Mouse (Mus musculus) bone marrow, adult 2 months (tissue): Measurements from ENCODE around the gene Cc2d1b. TPM values are rescaled to one million over a fixed set of nuclear protein-coding genes. Genes with fewer than 3 reads are reported as not detected.

Experiments used
- H3K27ac ChIP-seq: fragments of 200-500 bp; 2 replicates; pipeline ENCODE4 v1.5.1; 2012; ENCODE audit warnings: low read depth, mild to moderate bottlenecking, control low read depth, inconsistent platforms, low read length; ENCODE audit not compliant: control insufficient read depth, poor library complexity, insufficient read depth
- H3K4me1 ChIP-seq: fragments of 200-500 bp; 2 replicates; pipeline ENCODE4 v1.6.1; 2011; ENCODE audit warnings: low read length; ENCODE audit not compliant: control insufficient read depth, insufficient read depth
- H3K4me3 ChIP-seq: fragments of 200-500 bp; replicated peaks from 2 replicates; pipeline ENCODE3; 2011; ENCODE audit warnings: mild to moderate bottlenecking, low read depth, low read length, control low read depth; ENCODE audit not compliant: control insufficient read depth
- CTCF ChIP-seq: fragments of 200-500 bp; IDR thresholded peaks from 2 replicates; pipeline ENCODE4 v1.5.1; 2011; ENCODE audit warnings: low read length, control low read depth; ENCODE audit not compliant: control insufficient read depth, insufficient read depth
- POLR2A ChIP-seq: fragments of 200-500 bp; IDR thresholded peaks from 2 replicates; pipeline ENCODE4 v1.6.1; 2011; ENCODE audit warnings: low read depth, mild to moderate bottlenecking, control low read depth, low read length, borderline replicate concordance; ENCODE audit not compliant: control insufficient read depth
- WGBS: fragments of 180-500 bp; shearing (Covaris S2); methylation state at CpG from one replicate; pipeline ENCODE4 v1.1.7; 2018; 5-methylcytosine and 5-hydroxymethylcytosine counted together
- polyA plus RNA-seq: library from polyadenylated mRNA; stranded (reverse); fragments of >200 nt; gene quantifications from 2 replicates; pipeline ENCODE4 v1.2.4, GENCODE M21; 2011; ENCODE audit warnings: low replicate concordance; ENCODE audit not compliant: missing spikeins, insufficient read depth, insufficient read length

Gene Cc2d1b
- polyA plus RNA-seq, 1 experiment: 48.4 TPM

DNA sequence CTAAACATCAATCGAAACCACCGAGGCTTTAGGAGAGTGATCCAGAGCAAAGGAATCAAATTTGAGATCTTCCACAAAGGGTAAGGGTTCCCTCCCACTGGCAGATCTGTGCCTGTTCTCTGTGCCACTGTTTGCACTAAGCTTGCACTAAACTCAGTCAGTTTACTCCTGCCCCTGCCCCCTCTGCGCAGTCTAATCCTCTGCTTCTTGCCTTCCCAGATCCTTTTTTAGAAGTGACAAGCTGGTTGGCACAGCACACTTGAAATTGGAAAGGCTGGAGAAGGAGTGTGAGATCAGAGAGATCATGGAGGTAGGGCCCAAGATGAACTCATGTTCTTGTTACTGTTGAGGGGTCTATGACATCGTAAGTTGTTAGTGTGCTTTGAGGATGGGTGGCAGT lies 11.9 kb downstream of the Cc2d1b start:
- H3K4me1 ChIP-seq: no peaks in the 10 kb centered on the region
- no peak overlapping the region for H3K4me3 ChIP-seq
- no peak for TF ChIP-seq POLR2A
- no peak for TF ChIP-seq CTCF
- WGBS: 85% methylated on average over 4 of the region's 4 CpGs
- no peak overlapping the region for H3K27ac ChIP-seq

DNA sequence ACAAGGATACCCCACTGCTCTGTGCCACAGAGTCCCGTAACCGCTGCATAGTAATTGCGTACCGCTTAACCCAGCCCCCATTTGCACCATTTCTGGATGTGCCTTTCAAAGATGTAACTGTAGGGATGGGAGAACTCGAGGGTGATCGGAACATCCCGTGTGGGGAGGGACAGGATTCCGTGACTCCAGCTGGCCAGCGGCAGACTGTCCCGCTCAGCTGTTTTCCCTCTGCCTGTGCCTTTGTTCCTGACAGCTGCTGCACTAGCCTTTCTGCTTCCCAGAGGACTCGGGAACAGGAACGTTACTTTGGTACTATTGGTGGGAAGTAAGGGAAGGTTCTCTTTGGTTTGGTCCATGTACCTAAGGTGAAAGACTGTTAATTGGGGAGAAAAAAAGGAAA lies 14.0 kb downstream of the Cc2d1b start:
- H3K4me3 ChIP-seq: no peak overlapping the region
- H3K4me1 ChIP-seq: no peaks in the 10 kb centered on the region
- 87% methylated on average over 12 of the region's 12 CpGs for WGBS
- TF ChIP-seq POLR2A (no peak), CTCF (no peak)
- no peak overlapping the region for H3K27ac ChIP-seq

DNA sequence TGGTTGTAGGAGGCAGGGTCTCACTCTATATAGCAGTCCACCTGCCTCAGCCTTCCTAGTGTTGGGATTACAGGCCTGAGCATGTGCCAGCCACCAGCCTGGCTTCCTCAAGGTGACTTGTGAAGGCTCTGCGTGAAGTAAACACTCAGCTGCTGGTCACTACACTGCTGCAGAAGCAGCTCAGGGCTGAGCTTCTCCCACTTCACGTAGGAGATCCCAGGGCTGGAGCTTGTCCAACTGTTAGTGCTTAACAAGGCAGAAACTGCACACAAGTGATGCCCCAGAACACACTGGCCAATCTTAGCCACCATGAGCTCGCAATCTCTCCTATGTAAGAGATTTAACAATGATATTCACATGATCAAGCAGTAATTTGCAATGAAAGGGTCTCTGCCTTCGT lies 15.0 kb downstream of the Cc2d1b start:
- no peak overlapping the region for H3K4me3 ChIP-seq
- H3K4me1 ChIP-seq: no peaks in the 10 kb centered on the region
- TF ChIP-seq CTCF: no peak
- no peak for TF ChIP-seq POLR2A
- 90% methylated on average over 4 of the region's 4 CpGs for WGBS
- H3K27ac ChIP-seq: no peak overlapping the region

DNA sequence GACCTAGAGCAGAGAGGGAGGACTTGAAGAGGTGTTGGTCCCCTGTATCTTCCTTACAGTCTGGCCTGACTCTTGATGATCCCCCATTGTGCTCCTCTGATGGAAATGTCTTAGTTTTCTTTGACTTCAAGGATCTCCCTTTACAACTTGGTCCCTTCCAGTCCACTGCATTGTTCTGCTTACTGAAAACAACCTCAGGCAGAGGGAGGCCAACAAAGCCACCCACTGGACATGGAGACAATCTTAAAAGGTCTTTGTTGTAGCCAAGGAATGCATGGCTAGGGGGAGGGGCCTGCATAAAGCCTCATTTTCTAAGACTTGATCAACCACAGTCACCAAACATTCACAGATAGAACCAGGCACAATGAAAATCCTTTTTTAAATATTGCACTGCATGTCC lies 15.4 kb downstream of the Cc2d1b start:
- Histone ChIP-seq H3K27ac (no peak overlapping the region), H3K4me3 (no peak overlapping the region), H3K4me1 (no peaks in the 10 kb centered on the region)
- TF ChIP-seq CTCF (no peak), POLR2A (no peak)

DNA sequence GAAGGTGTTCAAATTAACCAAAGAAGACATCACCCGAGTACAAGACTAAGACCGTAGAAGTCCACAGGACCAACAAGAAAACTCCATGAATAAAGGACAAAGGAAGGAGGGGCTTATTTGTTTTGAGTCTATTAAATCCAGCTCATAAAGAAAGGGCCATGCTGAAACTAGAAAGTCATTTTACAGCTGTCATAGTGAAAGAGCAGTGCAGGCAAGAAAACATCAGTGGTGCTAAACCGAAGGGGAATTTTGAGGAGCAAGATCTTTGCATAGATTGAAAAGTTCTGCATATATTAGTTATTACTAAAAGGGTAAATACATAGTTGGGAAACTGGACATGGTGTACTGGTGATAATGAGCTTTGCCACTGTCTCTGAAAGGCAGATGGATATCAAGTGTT lies 18.0 kb downstream of the Cc2d1b start:
- 83% methylated on average over 3 of the region's 3 CpGs for WGBS
- H3K27ac ChIP-seq: no peak overlapping the region
- no peaks in the 10 kb centered on the region for H3K4me1 ChIP-seq
- H3K4me3 ChIP-seq: no peak overlapping the region
- no peak for TF ChIP-seq CTCF

DNA sequence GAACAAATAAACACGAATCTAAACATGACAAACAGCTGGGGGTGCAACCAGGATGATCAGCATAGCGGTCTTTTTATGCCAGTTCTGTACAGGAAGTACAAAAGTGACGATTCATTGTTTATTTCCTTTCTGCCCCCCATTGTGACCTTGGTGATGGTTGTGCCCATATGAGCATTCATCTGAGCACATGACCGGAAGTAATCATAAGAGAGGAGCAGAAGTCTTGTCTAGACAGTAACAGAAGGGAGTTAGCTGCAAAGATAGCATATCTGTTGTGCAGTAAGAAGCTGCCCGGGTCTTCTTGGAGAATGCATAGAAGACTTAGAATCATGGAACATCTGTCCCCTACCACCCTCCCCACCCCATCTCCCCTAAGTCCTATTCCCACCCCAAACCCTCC lies 19.0 kb downstream of the Cc2d1b start:
- TF ChIP-seq CTCF (no peak), POLR2A (no peak)
- WGBS: 32% methylated on average over 5 of the region's 5 CpGs
- H3K4me1 ChIP-seq: no peaks in the 10 kb centered on the region
- H3K27ac ChIP-seq: no peak overlapping the region
- no peak overlapping the region for H3K4me3 ChIP-seq

DNA sequence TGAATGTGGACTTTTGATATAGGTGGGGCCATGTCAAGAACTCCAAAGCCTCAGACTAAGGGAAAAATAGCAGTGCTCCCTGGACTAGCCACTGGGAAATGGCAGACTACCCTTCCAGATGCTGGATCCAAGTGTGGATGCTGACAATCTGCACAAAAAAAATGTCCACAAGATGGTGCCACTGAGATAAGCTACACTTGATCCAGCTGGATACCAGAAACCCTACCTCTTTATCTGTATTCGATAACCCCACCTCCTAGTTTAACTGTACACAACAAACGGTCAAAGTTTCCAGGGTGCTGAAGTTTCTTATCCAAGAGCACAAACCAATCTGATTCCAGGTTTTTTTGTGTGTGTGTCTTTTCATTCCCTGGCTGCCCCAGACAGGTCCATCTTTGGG lies 44.7 kb downstream of the Cc2d1b start:
- 47% methylated on average over 2 of the region's 2 CpGs for WGBS
- no peaks in the 10 kb centered on the region for H3K4me1 ChIP-seq
- no peak overlapping the region for H3K4me3 ChIP-seq
- H3K27ac ChIP-seq: no peak overlapping the region
- no peak for TF ChIP-seq CTCF
- no peak for TF ChIP-seq POLR2A

Other genes starting within 250 kb of the Cc2d1b start
- gene Shisal2a, start 236.6 kb upstream of the Cc2d1b start, polyA plus RNA-seq: not detected in 2 replicates
- gene Gpx7, start 213.0 kb upstream of the Cc2d1b start, polyA plus RNA-seq: 1.5 TPM in 1 of 2 replicates, not detected in the other
- 11.5 and 16.6 TPM in 2 replicates for gene Tut4, start 160.5 kb upstream of the Cc2d1b start, polyA plus RNA-seq
- 19.5 and 43.3 TPM in 2 replicates for gene Prpf38a, start 40.6 kb upstream of the Cc2d1b start, polyA plus RNA-seq
- 16.1 and 16.3 TPM in 2 replicates for gene Orc1, start 40.5 kb upstream of the Cc2d1b start, polyA plus RNA-seq
- gene 3110021N24Rik, start 99.7 kb downstream of the Cc2d1b start, polyA plus RNA-seq: 0.72 TPM in 1 of 2 replicates, not detected in the other
- 0.25 and 0.92 TPM in 2 replicates for gene Zfyve9, start 160.9 kb downstream of the Cc2d1b start, polyA plus RNA-seq
- gene Btf3l4, start 213.7 kb downstream of the Cc2d1b start, polyA plus RNA-seq: 23.5 and 29.2 TPM in 2 replicates
- gene Txndc12, start 214.7 kb downstream of the Cc2d1b start, polyA plus RNA-seq: 12.5 and 16.3 TPM in 2 replicates
- 12.1 and 17.1 TPM in 2 replicates for gene Kti12, start 227.8 kb downstream of the Cc2d1b start, polyA plus RNA-seq
- not detected in 2 replicates for gene A730015C16Rik, start 228.7 kb downstream of the Cc2d1b start, polyA plus RNA-seq